Mouse (Mus musculus) Muller cell, postnatal 12 days (primary cell): ENCODE data around the gene Insl5.

ENCODE experiments used
- DNase-seq: peaks from one replicate; pipeline ENCODE4 v3.0.0-alpha.2; 2015; ENCODE audit errors: inconsistent ontology term

The Insl5 gene

GRCm38 (mm10) chr4:102990016-102990415 lies 36.6 kb downstream of the Insl5 start:
- DNase-seq, result no peak

GRCm38 (mm10) chr4:102989391-102989790 lies 37.3 kb downstream of the Insl5 start:
- DNase-seq, result no peak

GRCm38 (mm10) chr4:102988526-102988925 lies 38.1 kb downstream of the Insl5 start:
- no peak for DNase-seq

DNA sequence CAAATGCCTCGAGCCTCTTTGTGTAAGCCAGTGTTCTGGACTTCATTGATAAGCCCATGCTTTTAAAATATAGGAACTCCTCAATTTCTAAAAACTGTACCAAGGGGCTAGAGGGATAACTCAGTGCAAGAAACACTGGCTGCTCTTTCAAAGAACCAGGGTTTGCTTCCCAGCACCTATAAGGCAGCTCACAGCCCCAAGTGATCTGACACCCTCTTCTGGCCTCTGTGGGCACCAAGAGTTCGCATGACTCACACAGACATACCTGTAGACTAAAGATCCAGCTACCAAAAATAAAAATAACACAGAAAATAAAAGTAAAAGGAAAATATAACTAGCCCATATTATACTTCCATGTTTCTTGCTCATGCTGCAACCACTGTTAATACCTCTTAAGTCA lies 38.9 kb downstream of the Insl5 start:
- no peak for DNase-seq

GRCm38 (mm10) chr4:102987325-102987724 lies 39.3 kb downstream of the Insl5 start:
- peak; percentile 49 for DNase-seq

DNA sequence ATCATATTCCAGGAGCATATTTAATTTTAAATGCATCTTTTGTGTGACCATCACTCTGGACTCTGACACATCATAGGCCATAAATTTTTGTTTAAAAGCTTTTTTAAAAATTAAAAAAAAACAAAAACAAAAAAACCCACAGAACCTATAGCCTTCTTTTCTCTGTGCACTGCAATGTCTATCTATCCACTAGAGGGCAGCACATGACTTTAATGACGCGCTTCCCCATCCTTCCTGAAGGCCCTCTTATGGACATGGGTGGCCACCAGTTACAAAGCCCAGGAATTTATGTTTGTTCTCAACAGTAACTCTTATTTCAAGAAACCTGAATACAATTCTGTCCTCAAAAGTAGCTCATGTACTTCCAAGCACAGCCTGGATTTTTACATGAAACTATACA lies 39.7 kb downstream of the Insl5 start:
- DNase-seq, result peak; percentile 59

GRCm38 (mm10) chr4:102986173-102986572 lies 40.5 kb downstream of the Insl5 start:
- no peak for DNase-seq

DNA sequence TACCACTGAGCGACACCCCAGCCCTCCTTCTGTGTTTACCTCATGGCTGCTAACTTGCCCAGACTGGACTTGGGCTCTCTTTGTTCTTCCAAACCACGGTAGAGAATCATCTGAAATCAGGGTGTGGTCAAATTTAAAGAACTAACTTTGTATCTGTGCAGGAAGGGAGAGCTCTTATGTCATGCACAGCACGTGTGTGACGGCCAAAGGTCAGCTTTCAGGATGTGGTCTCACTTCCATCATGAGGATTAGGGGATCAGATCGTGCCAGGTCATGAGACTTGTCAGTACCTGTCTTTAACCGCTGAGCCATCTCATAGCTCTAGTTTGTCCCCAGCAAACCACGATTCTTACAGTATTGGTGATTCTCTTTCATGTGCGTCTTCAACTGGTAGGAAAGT lies 44.9 kb downstream of the Insl5 start:
- no peak for DNase-seq

- no peak for DNase-seq
Measured at GRCm38 (mm10) chr4:102979385-102979784, 47.3 kb downstream of the Insl5 start.

DNA sequence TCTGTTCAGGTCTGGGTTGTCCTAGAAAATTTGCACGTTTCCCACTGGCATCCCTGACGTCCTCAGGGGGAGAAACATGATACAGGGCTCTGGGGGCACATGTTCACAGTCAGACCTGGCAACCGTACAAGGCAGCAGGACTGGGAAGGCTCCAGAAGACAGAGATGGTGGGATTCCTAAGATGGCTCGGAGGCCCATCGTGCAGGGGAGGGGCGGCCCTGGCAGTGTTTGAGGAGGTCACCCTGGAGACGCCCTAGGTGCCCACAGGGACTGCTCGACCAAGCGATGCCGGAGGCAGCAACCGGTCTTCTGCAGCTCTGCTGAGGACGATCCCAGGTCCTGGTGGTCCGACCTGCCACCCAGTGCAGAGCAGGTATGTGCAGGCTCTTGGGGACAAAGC lies 48.2 kb downstream of the Insl5 start, which contains the start of gene Tctex1d1:
Gene Tctex1d1, plus strand, starts transcription at position 167 of the 400 bp plus-strand sequence.
- DNase-seq, result peak; percentile 30

- DNase-seq, result peak; percentile 7
Measured at GRCm38 (mm10) chr4:102977778-102978321, 48.8 kb downstream of the Insl5 start.

GRCm38 (mm10) chr4:102976290-102977275 lies 50.1 kb downstream of the Insl5 start:
- DNase-seq, result peak; percentile 17

DNA sequence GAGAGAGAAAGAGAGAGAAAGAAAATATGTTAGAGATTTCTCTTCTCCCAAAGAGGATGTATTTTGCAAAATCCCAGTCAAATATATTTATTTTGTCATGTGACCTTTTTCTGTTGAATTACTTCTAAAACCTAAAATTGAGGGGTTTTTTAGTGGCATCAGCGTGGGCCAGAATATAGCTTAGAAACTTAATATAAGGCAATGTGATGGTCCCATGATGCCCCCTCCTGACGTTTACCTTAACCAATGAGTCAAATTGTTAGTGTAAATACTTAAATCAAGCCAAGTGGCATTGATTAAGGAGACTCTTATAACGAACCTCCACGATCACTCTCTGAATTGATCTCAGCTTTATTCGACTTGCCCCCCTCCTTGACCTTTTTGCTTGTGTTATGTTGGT lies 52.5 kb downstream of the Insl5 start:
- no peak for DNase-seq

DNA sequence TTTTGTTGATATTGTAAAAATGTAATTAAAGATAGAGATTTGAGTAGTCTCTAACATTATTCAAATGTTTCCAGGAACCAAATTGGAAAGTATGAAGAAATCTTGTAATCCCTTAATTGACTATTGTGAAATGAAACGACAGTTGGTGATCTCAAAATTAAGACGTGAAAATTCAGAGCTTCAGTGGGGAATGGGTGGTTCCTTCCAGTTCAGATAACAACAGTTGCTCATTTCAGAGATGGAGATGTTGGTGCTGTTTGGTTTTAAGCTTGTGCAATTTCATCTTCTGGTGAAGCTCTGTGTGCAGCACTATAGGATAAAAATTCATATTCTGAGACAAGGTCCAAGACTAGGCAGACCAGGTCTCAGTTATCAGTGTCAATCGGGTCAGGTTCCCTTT lies 54.6 kb downstream of the Insl5 start:
- DNase-seq, result no peak

DNA sequence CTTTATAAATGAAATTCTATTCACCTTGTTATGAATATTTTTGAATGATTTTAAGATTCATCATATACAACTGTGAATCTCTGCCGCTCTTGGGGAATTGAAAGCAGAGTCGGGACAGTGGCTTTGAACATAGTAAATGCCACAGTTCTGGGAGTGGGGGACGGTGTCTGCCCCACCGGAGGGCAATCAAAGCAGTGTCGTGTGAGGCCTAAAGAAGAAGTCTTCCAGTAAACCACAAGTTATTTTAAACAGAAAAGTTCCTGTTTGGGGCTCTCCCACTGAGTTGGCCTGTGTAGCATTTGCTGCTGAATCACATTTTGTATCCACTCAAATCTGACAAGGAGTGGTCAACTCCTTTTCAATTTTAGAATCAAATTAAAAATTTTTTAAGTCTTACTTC lies 55.5 kb downstream of the Insl5 start:
- DNase-seq, result no peak

GRCm38 (mm10) chr4:102969599-102969998 lies 57.0 kb downstream of the Insl5 start:
- DNase-seq, result no peak
